Mouse (Mus musculus) lung, embryonic 14.5 days (tissue): ENCODE results near the gene Lifr. TPM values are rescaled to one million over a fixed set of nuclear protein-coding genes. Genes with fewer than 3 reads are reported as not detected.

Experiments
- ATAC-seq: fragments of 200-750 bp; cut with Nextera tagmentation; 2 replicates; pipeline ENCODE4 v1.8.0; 2017; ENCODE audit warnings: mild to moderate bottlenecking, moderate TSS enrichment, moderate library complexity; ENCODE audit not compliant: insufficient read depth
- DNase-seq: peaks from one replicate; pipeline ENCODE4 v3.0.0-alpha.2; 2015
- H3K27ac ChIP-seq: fragments of 300-500 bp; sonication (generic); 2 replicates; pipeline ENCODE4 v1.5.1; 2014; ENCODE audit warnings: low read depth, mild to moderate bottlenecking, moderate library complexity
- H3K27me3 ChIP-seq: fragments of 300-500 bp; sonication (generic); 2 replicates; pipeline ENCODE4 v1.6.1; 2014; ENCODE audit warnings: low read length, control low read depth; ENCODE audit not compliant: insufficient read depth
- H3K36me3 ChIP-seq: fragments of 300-500 bp; sonication (generic); 2 replicates; pipeline ENCODE4 v1.6.1; 2014; ENCODE audit warnings: control low read depth; ENCODE audit not compliant: insufficient read depth
- H3K4me1 ChIP-seq: fragments of 300-500 bp; sonication (generic); 2 replicates; pipeline ENCODE4 v1.6.1; 2014; ENCODE audit warnings: antibody characterized with exemption, control low read depth; ENCODE audit not compliant: insufficient read depth
- H3K4me2 ChIP-seq: fragments of 300-500 bp; sonication (generic); 2 replicates; pipeline ENCODE4 v1.6.1; 2014; ENCODE audit warnings: mild to moderate bottlenecking
- H3K4me3 ChIP-seq: fragments of 300-500 bp; sonication (generic); 2 replicates; pipeline ENCODE4 v1.5.1; 2014; ENCODE audit warnings: low read depth, low read length
- H3K9ac ChIP-seq: fragments of 300-500 bp; sonication (generic); 2 replicates; pipeline ENCODE4 v1.6.1; 2014
- H3K9me3 ChIP-seq: fragments of 300-500 bp; sonication (generic); 2 replicates; pipeline ENCODE4 v1.6.1; 2016; ENCODE audit warnings: low read depth, low read length, control low read depth
- CTCF ChIP-seq: IDR thresholded peaks from 2 replicates; pipeline ENCODE4 v1.5.1; 2016; ENCODE audit warnings: antibody characterized with exemption, low read depth
- WGBS: fragments of 180-500 bp; shearing (Covaris S2); extraction: QIAGEN DNeasy Blood & Tissue Kit; methylation state at CpG from one replicate; pipeline ENCODE4 v1.1.7; 2014; 5-methylcytosine and 5-hydroxymethylcytosine counted together
- polyA plus RNA-seq: library from polyadenylated mRNA; unstranded; fragments of >200 nt; fragmentation: Nextera tagmentation; extraction: Ambion mirVana; gene quantifications from 2 replicates; pipeline ENCODE4 v1.2.1, GENCODE M21; 2014

Gene Lifr
- polyA plus RNA-seq, 1 experiment from 2014 or later = 31.0 TPM

GRCm38 (mm10) chr15:7080916-7081626, 9.3 kb upstream of the Lifr start:
- DNase-seq = no peak
- H3K4me2 ChIP-seq = peak overlapping the region; percentile 27; the same call in 1 of the 2 replicates

GRCm38 (mm10) chr15:7081795-7082194, 8.6 kb upstream of the Lifr start:
- ATAC-seq (no peak), DNase-seq (peak; percentile 24)
- WGBS = 42% methylated on average over 15 of the region's 15 CpGs
- no peak for TF ChIP-seq CTCF
- no peaks in the 10 kb centered on the region for H3K9me3 ChIP-seq
- H3K36me3 ChIP-seq = no peaks in the 10 kb centered on the region
- no peaks in the 10 kb centered on the region for H3K4me1 ChIP-seq
- H3K27ac ChIP-seq = no peak overlapping the region
- H3K4me3 ChIP-seq = no peak overlapping the region
- no peaks in the 10 kb centered on the region; the same call in 1 of the 2 replicates for H3K27me3 ChIP-seq
- H3K4me2 ChIP-seq = peak overlapping the region; percentile 27; the same call in 1 of the 2 replicates
- no peak overlapping the region for H3K9ac ChIP-seq

More at GRCm38 (mm10) chr15:7080916-7081626, 9.3 kb upstream of the Lifr start:
- Histone ChIP-seq H3K27me3 (no peaks in the 10 kb centered on the region; the same call in 1 of the 2 replicates), H3K4me1 (no peaks in the 10 kb centered on the region), H3K36me3 (no peaks in the 10 kb centered on the region), H3K27ac (no peak overlapping the region), H3K9me3 (no peaks in the 10 kb centered on the region), H3K4me3 (no peak overlapping the region), H3K9ac (no peak overlapping the region)
- WGBS = 47% methylated on average over 15 of the region's 15 CpGs
- no peak for TF ChIP-seq CTCF
- no peak for ATAC-seq

- Histone ChIP-seq H3K9me3 (no peaks in the 10 kb centered on the region), H3K27ac (no peak overlapping the region), H3K36me3 (no peaks in the 10 kb centered on the region), H3K9ac (no peak overlapping the region), H3K27me3 (no peaks in the 10 kb centered on the region; the same call in 1 of the 2 replicates), H3K4me2 (no peak overlapping the region), H3K4me1 (no peaks in the 10 kb centered on the region), H3K4me3 (no peak overlapping the region)
- no peak for ATAC-seq
- 90% methylated on average over 3 of the region's 3 CpGs for WGBS
- TF ChIP-seq CTCF = no peak
- no peak for DNase-seq
These were observed 7.5 kb upstream of the Lifr start for GRCm38 (mm10) chr15:7082901-7083300.

GRCm38 (mm10) chr15:7084780-7085497, 5.5 kb upstream of the Lifr start:
- H3K4me1 ChIP-seq = no peaks in the 10 kb centered on the region
- DNase-seq (peak; percentile 35), ATAC-seq (no peak)
- H3K36me3 ChIP-seq = no peaks in the 10 kb centered on the region
- no peak overlapping the region for H3K4me2 ChIP-seq
- no peaks in the 10 kb centered on the region; the same call in 1 of the 2 replicates for H3K27me3 ChIP-seq
- H3K9ac ChIP-seq = no peak overlapping the region
- no peak for TF ChIP-seq CTCF
- no peak overlapping the region for H3K4me3 ChIP-seq
- 36% methylated on average over 8 of the region's 8 CpGs for WGBS
- H3K27ac ChIP-seq = no peak overlapping the region
- H3K9me3 ChIP-seq = no peaks in the 10 kb centered on the region

GRCm38 (mm10) chr15:7088691-7089090, 1.7 kb upstream of the Lifr start:
- no peaks in the 10 kb centered on the region for H3K27me3 ChIP-seq
- peak; percentile 53 for DNase-seq
- no peak overlapping the region for H3K4me3 ChIP-seq
- WGBS = 33% methylated on average over 2 of the region's 2 CpGs
- no peaks in the 10 kb centered on the region for H3K36me3 ChIP-seq
- H3K4me1 ChIP-seq = no peaks in the 10 kb centered on the region
- peak; percentile 71; the same call in 1 of the 2 replicates for ATAC-seq
- H3K9me3 ChIP-seq = no peaks in the 10 kb centered on the region
- no peak for TF ChIP-seq CTCF
- H3K4me2 ChIP-seq = no peak overlapping the region
- H3K27ac ChIP-seq = no peak overlapping the region
- no peak overlapping the region for H3K9ac ChIP-seq

GRCm38 (mm10) chr15:7092321-7092720, 1.9 kb downstream of the Lifr start:
- H3K4me2 ChIP-seq = no peak overlapping the region
- ATAC-seq = no peak
- no peak overlapping the region for H3K4me3 ChIP-seq
- no peaks in the 10 kb centered on the region for H3K36me3 ChIP-seq
- H3K4me1 ChIP-seq = no peaks in the 10 kb centered on the region
- peak; percentile 35 for DNase-seq
- H3K27me3 ChIP-seq = no peaks in the 10 kb centered on the region
- H3K9ac ChIP-seq = no peak overlapping the region
- H3K27ac ChIP-seq = no peak overlapping the region
- no peaks in the 10 kb centered on the region for H3K9me3 ChIP-seq
- TF ChIP-seq CTCF = no peak
- 38% methylated on average over 8 of the region's 8 CpGs for WGBS

GRCm38 (mm10) chr15:7099406-7099805, 9.0 kb downstream of the Lifr start:
- WGBS = 76% methylated on average over 1 of the region's 1 CpGs
- no peak for ATAC-seq
- TF ChIP-seq CTCF = no peak

More at GRCm38 (mm10) chr15:7099406-7099805, 9.0 kb downstream of the Lifr start:
- Histone ChIP-seq H3K27ac (no peak overlapping the region), H3K27me3 (no peaks in the 10 kb centered on the region), H3K36me3 (no peaks in the 10 kb centered on the region), H3K4me1 (no peaks in the 10 kb centered on the region), H3K4me2 (no peak overlapping the region), H3K9ac (no peak overlapping the region), H3K4me3 (no peak overlapping the region), H3K9me3 (no peaks in the 10 kb centered on the region)
- DNase-seq = peak; percentile 19
